Mouse (Mus musculus): ENCODE data around the gene Ccdc141. TPM values are rescaled to one million over a fixed set of nuclear protein-coding genes. Genes with fewer than 3 reads are reported as not detected.
A peak's percentile ranks its signal among the peaks of the same experiment; 100 is the strongest.

The Ccdc141 gene
- total RNA-seq, 1 experiment from 2014 or later: 10.7 TPM

- DNase-seq: no peak
These were observed 43.5 kb downstream of the Ccdc141 start for GRCm38 (mm10) chr2:77126939-77127338.

DNA sequence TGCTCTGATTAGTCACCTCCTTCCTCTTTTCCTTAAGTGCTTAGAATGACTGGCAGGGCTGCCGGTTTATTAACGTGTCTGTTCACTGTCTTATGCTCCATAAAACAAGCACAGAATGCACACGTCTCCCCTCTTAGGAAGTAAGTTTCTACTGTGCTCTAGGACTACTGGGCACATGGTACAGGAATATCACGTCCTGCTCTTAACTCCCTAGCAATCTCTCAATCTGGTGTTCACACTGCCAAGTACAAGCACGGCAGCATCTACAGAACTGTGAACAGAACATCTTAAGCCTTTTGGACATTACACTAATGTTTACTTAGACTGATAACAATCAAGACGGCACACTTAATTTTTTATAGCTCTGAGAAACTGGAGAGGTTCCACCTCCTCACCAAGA is 52.3 kb downstream of the Ccdc141 start:
- DNase-seq: no peak

DNA sequence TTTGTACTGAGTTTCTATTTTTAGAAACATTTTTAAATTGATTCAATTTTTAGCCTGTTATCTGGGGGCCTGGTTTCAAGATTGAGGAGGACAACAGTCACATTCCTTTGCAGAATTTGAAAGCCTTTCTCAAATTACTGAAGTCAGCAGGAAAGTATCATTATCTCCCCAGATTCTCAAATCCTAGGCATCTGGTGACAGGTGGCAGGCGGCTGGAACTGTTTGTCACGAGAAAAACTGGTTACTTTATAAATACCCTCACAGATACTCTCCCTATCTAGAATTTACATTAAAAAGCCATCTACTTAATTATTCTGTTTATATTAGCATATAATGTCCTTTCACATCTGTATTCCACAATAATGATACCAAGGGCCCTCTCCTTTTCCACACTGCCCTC is 56.1 kb downstream of the Ccdc141 start:
- no peak for DNase-seq

DNA sequence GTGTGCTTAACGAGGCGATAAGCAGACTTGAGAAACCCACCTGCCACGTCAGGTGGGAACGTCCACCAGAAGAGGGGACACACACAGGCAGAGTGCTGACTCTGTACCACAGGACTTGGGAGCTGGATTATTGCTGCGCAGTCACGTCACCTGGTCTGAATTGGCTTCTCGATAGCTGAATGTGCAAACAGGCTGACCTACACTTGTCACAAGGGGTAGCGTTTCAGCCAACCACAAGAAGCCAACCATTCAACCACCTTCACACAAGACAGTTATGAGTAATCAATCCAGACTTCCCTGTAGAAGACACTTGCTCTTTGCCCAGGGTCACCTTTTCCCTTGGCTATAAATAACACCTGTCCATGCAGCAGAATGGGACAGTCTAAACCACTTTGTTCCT is 56.6 kb downstream of the Ccdc141 start:
- DNase-seq: no peak

- no peak for DNase-seq
These were observed 57.4 kb downstream of the Ccdc141 start for GRCm38 (mm10) chr2:77113026-77113425.

GRCm38 (mm10) chr2:77111095-77111494 is 59.3 kb downstream of the Ccdc141 start:
- no peak for DNase-seq

- no peak for DNase-seq
These were observed 60.1 kb downstream of the Ccdc141 start for GRCm38 (mm10) chr2:77110365-77110764.

DNA sequence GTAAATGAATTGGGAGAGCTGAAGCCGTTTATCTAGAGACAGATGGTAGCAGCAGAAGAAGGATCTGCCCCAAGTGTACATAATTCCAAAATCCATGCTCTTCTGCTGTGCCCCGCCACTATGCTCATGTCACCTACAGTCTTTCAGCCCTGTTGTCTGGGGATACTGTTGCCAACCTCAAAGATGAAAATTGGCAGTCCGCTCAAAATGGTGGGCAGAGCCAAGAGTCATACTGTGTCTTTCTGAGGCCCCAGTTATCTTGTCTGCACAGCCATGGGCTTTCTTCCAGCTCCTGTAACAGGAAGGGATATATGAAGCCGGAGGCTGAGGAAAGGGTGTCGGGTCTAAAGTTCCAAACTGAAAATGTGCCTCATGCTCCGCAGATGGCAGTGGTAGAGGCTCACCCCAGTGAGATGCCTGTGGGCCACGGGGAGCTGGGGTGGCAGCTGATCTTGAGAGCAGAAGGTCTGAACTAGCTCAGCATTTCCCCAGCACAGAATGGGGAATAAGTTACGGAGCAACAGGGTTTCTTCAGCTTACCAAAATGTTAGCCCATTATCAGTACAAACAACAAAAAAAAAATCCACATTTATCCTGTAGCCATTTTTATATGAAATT is 60.8 kb downstream of the Ccdc141 start:
- no peak for DNase-seq

- no peak for DNase-seq
These were observed 61.9 kb downstream of the Ccdc141 start for GRCm38 (mm10) chr2:77108562-77108961.

GRCm38 (mm10) chr2:77106150-77106549 is 64.3 kb downstream of the Ccdc141 start:
- peak; percentile 2 for DNase-seq

DNA sequence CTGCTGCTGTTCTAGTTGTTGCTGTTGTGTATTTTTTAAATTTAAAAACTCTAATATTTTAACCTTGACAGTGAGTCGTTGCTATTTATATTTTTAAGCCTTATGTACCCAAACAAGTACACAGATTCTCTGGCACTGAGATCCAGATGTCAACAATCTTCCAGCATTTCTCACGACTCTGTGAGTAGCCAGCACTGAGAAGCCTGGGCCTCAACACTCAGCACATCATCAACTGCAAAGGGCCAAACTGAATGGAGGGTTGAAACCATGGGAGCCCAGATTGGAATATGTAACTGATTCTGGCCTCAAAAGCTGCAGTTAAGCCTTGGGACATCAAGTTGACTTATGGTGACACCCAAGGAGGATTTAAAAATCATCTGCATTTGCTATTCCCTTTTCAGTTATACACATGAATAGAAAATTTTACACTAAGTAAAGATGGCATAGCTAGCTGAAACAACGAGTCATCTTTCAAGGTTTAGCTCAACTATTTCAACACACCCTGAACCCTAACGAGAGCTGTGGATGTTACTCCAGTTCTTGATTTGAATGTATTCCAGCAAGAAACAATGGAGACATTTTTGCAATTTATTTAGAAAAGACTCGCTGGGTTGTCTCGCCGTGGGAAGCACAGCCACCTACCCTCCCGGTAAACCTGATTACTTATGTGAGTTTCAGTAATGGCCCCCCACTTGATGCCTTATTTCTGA is 65.3 kb downstream of the Ccdc141 start:
- DNase-seq: no peak

GRCm38 (mm10) chr2:77102516-77102915 is 67.9 kb downstream of the Ccdc141 start:
- peak; percentile 30 for DNase-seq

- DNase-seq: no peak
These were observed 70.6 kb downstream of the Ccdc141 start for GRCm38 (mm10) chr2:77099814-77100213.

GRCm38 (mm10) chr2:77098769-77099168 is 71.7 kb downstream of the Ccdc141 start:
- DNase-seq: no peak

GRCm38 (mm10) chr2:77091749-77092148 is 78.7 kb downstream of the Ccdc141 start:
- no peak for DNase-seq

GRCm38 (mm10) chr2:77085313-77085712 is 85.1 kb downstream of the Ccdc141 start:
- DNase-seq: no peak

DNA sequence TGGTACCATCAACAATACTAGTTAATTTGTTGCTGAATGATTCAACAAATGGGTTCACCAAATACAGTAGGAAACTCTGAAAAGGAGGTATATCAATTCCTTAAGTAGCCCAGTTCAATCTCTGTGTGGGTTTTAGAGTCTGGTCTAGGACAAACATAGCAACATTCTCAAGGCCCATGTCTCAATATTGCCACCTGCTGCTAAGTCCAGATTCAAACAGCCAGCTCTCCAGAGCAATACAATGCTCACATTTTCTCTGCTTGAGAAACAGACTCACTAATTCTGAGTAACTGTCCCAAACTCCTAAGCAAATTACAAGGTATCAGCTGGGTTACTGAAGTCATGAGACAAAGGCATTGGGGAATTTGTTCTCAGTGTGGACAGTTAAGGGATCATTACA is 85.8 kb downstream of the Ccdc141 start:
- no peak for DNase-seq

- DNase-seq: no peak
These were observed 89.3 kb downstream of the Ccdc141 start for GRCm38 (mm10) chr2:77081156-77081555.

- no peak for DNase-seq
These were observed 89.8 kb downstream of the Ccdc141 start for GRCm38 (mm10) chr2:77080657-77081056.

- DNase-seq: no peak
These were observed 91.7 kb downstream of the Ccdc141 start for GRCm38 (mm10) chr2:77078746-77079145.

GRCm38 (mm10) chr2:77074373-77074772 is 96.1 kb downstream of the Ccdc141 start:
- no peak for DNase-seq

DNA sequence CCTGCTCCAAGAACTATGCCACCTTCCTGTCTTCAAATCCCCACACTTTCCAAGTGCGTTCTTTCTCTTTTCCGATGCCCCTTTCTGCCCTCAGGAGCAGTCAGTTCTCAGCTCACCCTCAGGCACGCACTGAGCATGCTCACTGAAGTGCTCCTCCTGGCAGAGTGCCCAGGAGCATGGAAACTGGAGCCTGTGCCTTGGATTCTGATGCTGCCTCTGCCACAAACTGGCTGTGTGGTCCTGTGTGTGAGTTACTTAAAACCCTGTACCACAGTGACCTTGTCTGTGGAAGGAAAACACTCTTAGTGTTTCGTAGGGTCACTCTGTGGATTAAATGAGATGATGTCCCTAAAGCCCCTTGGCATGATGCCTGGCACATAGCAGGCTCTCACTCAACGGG is 96.5 kb downstream of the Ccdc141 start:
- peak; percentile 21 for DNase-seq

DNA sequence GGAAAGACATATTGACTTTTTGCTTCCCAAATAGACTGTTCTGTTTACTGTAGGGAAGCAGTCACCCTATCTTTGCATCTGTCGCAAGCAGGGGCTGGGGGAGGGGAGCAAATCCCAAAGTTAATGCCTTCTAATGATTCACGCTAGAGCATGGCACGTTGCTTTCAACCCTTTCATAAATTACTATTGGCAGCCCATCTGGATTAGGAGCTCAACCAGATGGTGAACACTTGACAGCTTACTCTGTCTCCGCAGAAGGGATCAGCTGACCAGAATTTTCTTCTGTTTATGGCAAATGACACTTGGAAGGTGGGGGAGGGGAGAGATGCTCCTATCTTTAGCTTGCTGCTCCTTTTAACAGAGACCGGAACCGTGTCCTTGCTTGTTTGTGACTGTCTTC is 105.1 kb downstream of the Ccdc141 start:
- DNase-seq: no peak

DNA sequence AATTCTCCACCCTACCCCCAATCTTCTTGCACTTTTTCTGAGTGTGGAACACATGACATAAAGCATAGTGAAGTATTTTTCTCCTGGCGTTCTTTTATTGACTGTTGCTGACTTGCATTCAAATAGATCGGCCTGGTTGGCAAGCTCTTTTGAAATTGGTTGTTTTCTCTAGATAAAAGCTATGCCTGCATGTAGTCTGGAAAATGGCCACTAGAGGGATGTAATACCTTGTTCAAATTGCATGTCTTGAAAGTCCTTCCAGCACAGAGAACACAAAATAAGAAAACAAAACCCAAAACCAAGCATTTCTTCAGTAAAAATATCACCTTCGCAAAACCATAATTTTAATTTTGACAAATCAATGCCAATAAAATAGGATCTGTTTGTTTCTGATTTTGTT is 108.6 kb downstream of the Ccdc141 start:
- no peak for DNase-seq
